Mouse (Mus musculus) spleen, adult 18-20 months (tissue): ENCODE results near the gene Atp11b.

Source experiments
- DNase-seq, 2 experiments: peaks; one replicate each; pipeline ENCODE4 v3.0.0; 2022; ENCODE audit warnings: mixed read lengths in 2 of 2

Atp11b gene

GRCm38 (mm10) chr3:35802040-35802439 is 48.1 kb downstream of the Atp11b start:
- no peak for DNase-seq

- DNase-seq = no peak
Observed at GRCm38 (mm10) chr3:35819887-35820286, 66.0 kb downstream of the Atp11b start.

GRCm38 (mm10) chr3:35822036-35822435 is 68.1 kb downstream of the Atp11b start:
- no peak for DNase-seq

GRCm38 (mm10) chr3:35849326-35849725 is 95.4 kb downstream of the Atp11b start:
- no peak for DNase-seq

- DNase-seq = no peak
Observed at GRCm38 (mm10) chr3:35883267-35883666, 129.4 kb downstream of the Atp11b start.

GRCm38 (mm10) chr3:35889531-35889930 is 135.6 kb downstream of the Atp11b start:
- DNase-seq = no peak

GRCm38 (mm10) chr3:35891123-35891522 is 137.2 kb downstream of the Atp11b start:
- DNase-seq = no peak

GRCm38 (mm10) chr3:35893156-35893555 is 139.2 kb downstream of the Atp11b start:
- DNase-seq = no peak

GRCm38 (mm10) chr3:35897900-35898299 is 144.0 kb downstream of the Atp11b start:
- no peak for DNase-seq

- no peak for DNase-seq
Observed at GRCm38 (mm10) chr3:35899109-35899508, 145.2 kb downstream of the Atp11b start.

GRCm38 (mm10) chr3:35900555-35901204 is 146.8 kb downstream of the Atp11b start:
- DNase-seq = peak in 1 of 2 experiments; percentile 21
